Mouse (Mus musculus) brain, embryonic 14.5 days (tissue): ENCODE data around the gene Capn13.

Experiments used
- CTCF ChIP-seq: fragments of 200-500 bp; IDR thresholded peaks from 2 replicates; pipeline ENCODE4 v1.5.1; 2012; ENCODE audit warnings: inconsistent platforms, mild to moderate bottlenecking, moderate library complexity, borderline replicate concordance; ENCODE audit not compliant: insufficient read depth, insufficient read length; ENCODE audit errors: extremely low read depth
- POLR2A ChIP-seq: fragments of 200-500 bp; IDR thresholded peaks from 2 replicates; pipeline ENCODE4 v1.6.1; 2012; ENCODE audit warnings: mild to moderate bottlenecking, inconsistent platforms, borderline replicate concordance; ENCODE audit not compliant: poor library complexity, insufficient read depth, insufficient read length, severe bottlenecking; ENCODE audit errors: extremely low read depth

DNA sequence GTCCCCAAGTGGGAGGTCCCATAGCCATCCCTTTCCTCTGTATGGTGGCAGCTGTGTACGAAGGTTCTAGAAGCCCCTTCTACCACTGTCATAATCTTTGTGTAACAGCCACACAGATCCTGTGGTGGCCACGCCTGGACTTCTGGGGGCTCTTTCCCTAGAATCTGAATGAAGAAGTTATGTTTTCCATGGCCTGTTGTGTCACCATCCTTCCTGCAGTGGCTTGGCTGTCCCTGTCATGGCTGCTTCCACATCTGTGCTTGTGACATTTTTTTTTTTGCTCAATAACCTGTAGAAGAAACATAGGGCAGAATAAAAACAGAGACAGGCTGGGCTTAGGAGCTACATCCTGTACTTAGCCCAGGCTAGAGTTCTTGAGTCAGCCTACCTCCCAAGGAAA is at the start of gene Capn13:
- no peak for TF ChIP-seq POLR2A
- TF ChIP-seq CTCF: no peak
